Mouse (Mus musculus) limb, embryonic 13.5 days (tissue): ENCODE measurements around the gene Atg9b. TPM values are rescaled to one million over a fixed set of nuclear protein-coding genes. Genes with fewer than 3 reads are reported as not detected.
"Not testable (repeated sequence)": the region's sequence is repeated elsewhere in the genome, so short reads cannot be mapped to it uniquely, and the experiment has no call there.

ENCODE experiments used
- ATAC-seq: fragments of 200-750 bp; cut with Nextera tagmentation; 2 replicates; pipeline ENCODE4 v1.8.0; 2017; ENCODE audit warnings: low read depth, moderate number of reproducible peaks, moderate TSS enrichment; ENCODE audit not compliant: low FRiP score
- H3K27ac ChIP-seq: fragments of 300-500 bp; sonication (generic); 2 replicates; pipeline ENCODE4 v1.5.1; 2015; ENCODE audit warnings: inconsistent platforms, mild to moderate bottlenecking, moderate library complexity
- H3K27me3 ChIP-seq: fragments of 300-500 bp; sonication (generic); 2 replicates; pipeline ENCODE4 v1.6.1; 2015; ENCODE audit warnings: mild to moderate bottlenecking, inconsistent platforms
- H3K36me3 ChIP-seq: fragments of 300-500 bp; sonication (generic); 2 replicates; pipeline ENCODE4 v1.6.1; 2015; ENCODE audit warnings: inconsistent platforms, mild to moderate bottlenecking, moderate library complexity
- H3K4me1 ChIP-seq: fragments of 300-500 bp; sonication (generic); 2 replicates; pipeline ENCODE4 v1.6.1; 2015; ENCODE audit warnings: inconsistent platforms
- H3K4me2 ChIP-seq: fragments of 300-500 bp; sonication (generic); replicated peaks from 2 replicates; pipeline ENCODE4 v1.6.1; 2015; ENCODE audit warnings: inconsistent platforms, mild to moderate bottlenecking, moderate library complexity
- H3K4me3 ChIP-seq: fragments of 300-500 bp; sonication (generic); 2 replicates; pipeline ENCODE4 v1.5.1; 2015; ENCODE audit warnings: moderate library complexity, mild to moderate bottlenecking, inconsistent platforms
- H3K9ac ChIP-seq: fragments of 300-500 bp; sonication (generic); 2 replicates; pipeline ENCODE4 v1.6.1; 2015; ENCODE audit warnings: mild to moderate bottlenecking, inconsistent platforms
- H3K9me3 ChIP-seq: fragments of 300-500 bp; sonication (generic); 2 replicates; pipeline ENCODE4 v1.6.1; 2016; ENCODE audit warnings: inconsistent platforms
- WGBS: fragments of 180-500 bp; shearing (Covaris S2); methylation state at CpG from one replicate; pipeline ENCODE4 v1.1.7; 2015; 5-methylcytosine and 5-hydroxymethylcytosine counted together
- polyA plus RNA-seq: library from polyadenylated mRNA; unstranded; fragments of >200 nt; fragmentation: Nextera tagmentation; extraction: Ambion mirVana; gene quantifications from 2 replicates; pipeline ENCODE4 v1.2.1, GENCODE M21; 2015

The Atg9b gene
- polyA plus RNA-seq, 1 experiment from 2014 or later: 0.78 TPM

GRCm38 (mm10) chr5:24401969-24402368, 10.0 kb upstream of the Atg9b start:
- Histone ChIP-seq H3K9me3 (no peaks in the 10 kb centered on the region), H3K27ac (no peak overlapping the region), H3K36me3 (peaks cover 64% of the 10 kb centered on the region), H3K27me3 (no peaks in the 10 kb centered on the region), H3K4me1 (no peaks in the 10 kb centered on the region), H3K4me2 (no peak overlapping the region), H3K4me3 (no peak overlapping the region), H3K9ac (no peak overlapping the region)
- ATAC-seq: no peak
- 84% methylated on average over 9 of the region's 9 CpGs for WGBS

DNA sequence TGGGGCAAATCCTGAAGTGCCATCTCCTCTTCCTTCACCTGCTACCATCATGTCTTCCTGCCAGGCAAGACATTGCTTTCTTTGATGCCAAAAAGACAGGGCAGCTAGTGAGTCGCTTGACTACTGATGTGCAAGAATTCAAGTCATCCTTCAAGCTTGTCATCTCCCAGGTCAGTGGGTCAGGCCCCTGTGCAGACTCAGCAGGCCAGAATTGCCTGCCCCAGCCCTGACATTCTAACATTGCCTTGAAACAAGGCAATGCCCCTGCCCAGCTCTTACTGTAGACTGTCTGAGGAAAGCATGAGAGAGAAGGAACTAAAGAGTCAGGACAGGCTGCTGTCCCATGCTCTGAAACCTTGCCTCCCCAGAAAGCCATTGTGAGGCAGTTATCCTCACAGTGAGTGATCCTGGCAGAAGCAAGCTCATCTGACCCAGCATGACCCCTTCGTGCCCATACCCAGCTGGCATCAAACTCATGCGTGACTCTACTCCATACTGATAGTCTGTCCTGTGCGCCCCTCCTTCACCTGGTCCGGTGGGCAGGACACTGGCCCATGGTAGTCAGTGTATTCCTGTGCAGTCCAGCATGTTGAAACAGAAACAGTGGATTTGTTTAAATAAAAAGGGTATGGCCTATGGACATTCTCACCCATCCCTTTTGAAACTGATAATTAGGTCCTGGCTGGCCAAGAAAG, 9.1 kb upstream of the Atg9b start:
- H3K9me3 ChIP-seq: no peaks in the 10 kb centered on the region
- no peak overlapping the region for H3K27ac ChIP-seq
- H3K9ac ChIP-seq: no peak overlapping the region
- peaks cover 59% of the 10 kb centered on the region for H3K36me3 ChIP-seq
- no peak for ATAC-seq
- H3K4me3 ChIP-seq: no peak overlapping the region
- no peaks in the 10 kb centered on the region for H3K27me3 ChIP-seq
- no peak overlapping the region for H3K4me2 ChIP-seq
- 92% methylated on average over 5 of the region's 5 CpGs for WGBS
- H3K4me1 ChIP-seq: no peaks in the 10 kb centered on the region

DNA sequence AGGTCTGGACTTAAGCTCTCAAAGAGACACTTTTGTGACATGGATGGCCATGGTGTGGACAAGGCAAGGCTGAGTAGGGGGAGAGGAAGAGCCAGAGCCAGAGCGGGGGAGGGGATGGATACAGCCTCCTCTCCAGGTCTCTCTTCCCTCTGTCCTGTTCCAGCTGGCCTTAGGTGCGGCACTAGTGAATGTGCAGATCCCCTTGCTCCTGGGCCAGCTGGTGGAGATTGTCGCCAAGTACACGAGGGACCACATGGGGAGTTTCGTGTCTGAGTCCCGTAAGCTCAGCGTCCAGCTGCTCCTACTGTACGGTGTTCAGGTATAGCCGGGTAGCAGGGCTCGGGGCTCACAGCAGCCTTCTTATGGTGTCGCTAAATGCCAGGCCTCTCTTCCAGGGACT, 8.4 kb upstream of the Atg9b start:
- H3K36me3 ChIP-seq: peaks cover 52% of the 10 kb centered on the region
- no peak overlapping the region for H3K4me3 ChIP-seq
- 0 out of 2 replicates have a peak, but pooled peaks cover under 1% of the 10 kb centered on the region for H3K4me1 ChIP-seq
- no peak overlapping the region for H3K9ac ChIP-seq
- no peak overlapping the region for H3K27ac ChIP-seq
- no peak overlapping the region for H3K4me2 ChIP-seq
- WGBS: 81% methylated on average over 11 of the region's 11 CpGs
- ATAC-seq: no peak
- no peaks in the 10 kb centered on the region for H3K9me3 ChIP-seq
- H3K27me3 ChIP-seq: no peaks in the 10 kb centered on the region

- no peak overlapping the region for H3K9ac ChIP-seq
- 82% methylated on average over 10 of the region's 10 CpGs for WGBS
- H3K9me3 ChIP-seq: no peaks in the 10 kb centered on the region
- H3K27me3 ChIP-seq: no peaks in the 10 kb centered on the region
- H3K4me2 ChIP-seq: no peak overlapping the region
- ATAC-seq: no peak
- no peak overlapping the region for H3K27ac ChIP-seq
- no peak overlapping the region for H3K4me3 ChIP-seq
- H3K36me3 ChIP-seq: peaks cover 50% of the 10 kb centered on the region
- peaks cover 8% of the 10 kb centered on the region; the same call in 1 of the 2 replicates for H3K4me1 ChIP-seq
Observed at GRCm38 (mm10) chr5:24399686-24400085, 7.7 kb upstream of the Atg9b start.

DNA sequence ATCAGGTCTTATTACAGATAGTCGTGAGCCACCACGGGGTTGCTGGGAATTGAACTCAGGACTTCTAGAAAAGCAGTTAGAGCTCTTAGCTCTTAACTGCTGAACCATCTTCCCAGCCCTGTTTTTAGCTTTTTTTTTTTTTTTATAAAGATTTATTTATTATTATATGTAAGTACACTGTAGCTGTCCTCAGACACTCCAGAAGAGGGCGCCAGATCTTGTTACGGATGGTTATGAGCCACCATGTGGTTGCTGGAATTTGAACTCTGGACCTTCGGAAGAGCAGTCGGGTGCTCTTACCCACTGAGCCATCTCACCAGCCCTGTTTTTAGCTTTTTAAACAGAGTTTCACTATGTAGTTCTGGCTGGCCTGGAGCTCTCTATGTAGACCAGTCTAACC, 4.3 kb upstream of the Atg9b start:
- not testable (repeated sequence) for H3K4me2 ChIP-seq, ATAC-seq, H3K9ac ChIP-seq, H3K4me1 ChIP-seq, H3K27ac ChIP-seq, H3K27me3 ChIP-seq, H3K4me3 ChIP-seq, H3K9me3 ChIP-seq
- peaks cover 20% of the 10 kb centered on the region for H3K36me3 ChIP-seq
- 89% methylated on average over 6 of the region's 6 CpGs for WGBS

DNA sequence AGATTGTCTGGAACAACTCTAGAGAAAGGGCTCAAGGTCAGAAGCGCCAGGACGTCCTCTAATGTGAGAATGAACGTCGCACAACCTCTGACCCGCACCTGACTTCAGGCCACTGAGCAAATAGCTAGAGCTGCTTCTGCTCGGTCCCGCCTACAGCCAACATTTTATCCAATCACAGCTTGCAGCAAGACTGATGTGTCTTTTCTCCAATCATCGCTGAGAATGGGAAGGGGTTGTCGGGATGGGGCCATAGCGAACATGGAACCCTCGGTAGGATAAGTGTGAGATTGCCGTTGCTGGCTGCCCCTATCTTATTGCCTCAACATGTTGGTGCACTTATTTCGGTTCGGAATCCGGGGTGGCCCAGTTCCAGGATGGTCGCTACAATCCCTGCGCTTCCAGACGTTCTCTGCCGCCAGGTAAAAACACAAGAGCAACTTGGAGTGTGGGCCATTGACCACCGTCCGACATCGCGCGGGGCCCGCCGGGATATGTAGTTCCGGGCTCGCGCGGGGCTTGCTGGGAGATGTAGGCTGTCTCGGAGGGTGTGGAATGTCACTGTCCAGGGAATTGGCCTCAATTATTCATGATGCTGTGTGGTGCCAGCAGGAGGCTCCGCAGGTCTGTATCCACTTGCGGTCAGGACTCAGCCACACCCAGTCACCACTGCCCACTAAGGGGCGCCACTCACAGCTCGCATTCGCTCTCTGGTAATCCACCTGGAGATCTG, 2.4 kb upstream of the Atg9b start:
- H3K9ac ChIP-seq: peak overlapping the region; percentile 59
- 1% methylated on average over 36 of the region's 36 CpGs for WGBS
- H3K9me3 ChIP-seq: no peaks in the 10 kb centered on the region
- ATAC-seq: peak; percentile 98
- peaks cover 4% of the 10 kb centered on the region; the same call in 1 of the 2 replicates for H3K27me3 ChIP-seq
- H3K4me3 ChIP-seq: peak overlapping the region; percentile 57
- H3K4me1 ChIP-seq: peaks cover 8% of the 10 kb centered on the region
- H3K36me3 ChIP-seq: peaks cover 4% of the 10 kb centered on the region
- H3K27ac ChIP-seq: peak overlapping the region; percentile 7; the same call in 1 of the 2 replicates
- peak overlapping the region; percentile 60 for H3K4me2 ChIP-seq

DNA sequence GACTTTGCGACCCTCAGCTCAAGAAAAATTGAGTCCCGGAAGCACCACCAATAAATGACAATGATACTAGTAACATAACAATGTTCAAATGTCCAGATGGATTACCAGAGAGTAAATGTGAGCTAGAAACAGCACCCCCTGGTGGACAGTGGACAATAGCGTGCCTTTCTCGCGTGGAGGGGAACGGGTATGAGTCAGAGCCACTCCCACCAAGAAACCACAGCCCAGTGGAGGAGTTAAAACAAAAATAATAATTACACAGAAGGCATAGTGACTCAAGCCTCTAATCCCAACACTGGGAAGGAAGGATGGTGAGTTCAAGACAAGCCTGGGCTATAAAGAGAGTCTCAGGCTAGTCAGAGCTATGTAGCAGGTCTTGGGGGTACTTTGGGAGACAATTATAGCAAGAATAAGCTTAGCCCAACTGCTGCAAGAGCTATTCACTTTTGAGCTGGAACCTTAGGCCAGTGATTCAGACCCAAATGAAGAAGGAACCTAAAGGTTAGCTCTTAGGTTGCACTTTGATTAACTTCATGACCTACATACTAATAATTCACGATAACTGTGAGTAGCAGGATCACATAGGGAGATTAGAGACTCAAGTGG, 1.6 kb upstream of the Atg9b start, which contains the start of gene Abcb8:
Abcb8 (plus strand) TSS at position 272 of the 606 bp plus-strand sequence.
- Histone ChIP-seq H3K4me3 (peak within 1 kb of the TSS; percentile 57), H3K9ac (peak within 1 kb of the TSS; percentile 59), H3K36me3 (peaks cover 4% of the 10 kb centered on the region), H3K4me1 (peaks cover 10% of the 10 kb centered on the region), H3K27ac (peak within 1 kb of the TSS; percentile 7; the same call in 1 of the 2 replicates), H3K27me3 (peaks cover 7% of the 10 kb centered on the region; the same call in 1 of the 2 replicates), H3K9me3 (no peaks in the 10 kb centered on the region), H3K4me2 (peak within 1 kb of the TSS; percentile 60)
- 24% methylated on average over 7 of the region's 7 CpGs for WGBS
- ATAC-seq: no peak

DNA sequence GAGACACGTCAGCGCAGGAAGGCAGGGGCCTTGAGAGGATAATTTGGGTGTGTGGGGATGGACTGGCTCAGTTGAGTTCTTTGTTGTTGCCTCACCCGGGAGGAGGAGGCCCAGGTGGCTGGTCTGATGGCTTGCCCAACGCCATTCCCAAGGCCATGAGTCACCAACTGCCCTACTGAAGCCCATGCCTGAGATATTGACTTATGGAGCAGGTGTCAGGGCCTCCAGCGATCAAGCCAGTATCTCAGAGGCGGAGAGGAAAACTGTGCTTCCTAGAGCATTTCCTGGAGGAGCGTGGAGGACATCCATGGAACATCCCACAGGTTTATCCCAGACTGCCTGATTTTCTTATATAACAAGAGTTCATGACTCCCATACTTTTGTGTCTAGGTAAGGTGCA, 781 bp upstream of the Atg9b start:
- ATAC-seq: no peak
- Histone ChIP-seq H3K27ac (no peak overlapping the region), H3K4me1 (peaks cover 17% of the 10 kb centered on the region), H3K9ac (no peak overlapping the region), H3K36me3 (peaks cover 4% of the 10 kb centered on the region), H3K4me2 (no peak overlapping the region), H3K9me3 (no peaks in the 10 kb centered on the region), H3K4me3 (no peak overlapping the region), H3K27me3 (peaks cover 15% of the 10 kb centered on the region; the same call in 1 of the 2 replicates)
- 80% methylated on average over 7 of the region's 7 CpGs for WGBS

- H3K9ac ChIP-seq: no peak overlapping the region
- no peak for ATAC-seq
- WGBS: 66% methylated on average over 4 of the region's 4 CpGs
- H3K9me3 ChIP-seq: no peaks in the 10 kb centered on the region
- H3K4me3 ChIP-seq: no peak overlapping the region
- H3K27ac ChIP-seq: no peak overlapping the region
- H3K27me3 ChIP-seq: peaks cover 35% of the 10 kb centered on the region
- H3K4me2 ChIP-seq: no peak overlapping the region
- H3K36me3 ChIP-seq: no peaks in the 10 kb centered on the region
- H3K4me1 ChIP-seq: peaks cover 19% of the 10 kb centered on the region
Observed at GRCm38 (mm10) chr5:24389658-24390020, 2.3 kb downstream of the Atg9b start.

DNA sequence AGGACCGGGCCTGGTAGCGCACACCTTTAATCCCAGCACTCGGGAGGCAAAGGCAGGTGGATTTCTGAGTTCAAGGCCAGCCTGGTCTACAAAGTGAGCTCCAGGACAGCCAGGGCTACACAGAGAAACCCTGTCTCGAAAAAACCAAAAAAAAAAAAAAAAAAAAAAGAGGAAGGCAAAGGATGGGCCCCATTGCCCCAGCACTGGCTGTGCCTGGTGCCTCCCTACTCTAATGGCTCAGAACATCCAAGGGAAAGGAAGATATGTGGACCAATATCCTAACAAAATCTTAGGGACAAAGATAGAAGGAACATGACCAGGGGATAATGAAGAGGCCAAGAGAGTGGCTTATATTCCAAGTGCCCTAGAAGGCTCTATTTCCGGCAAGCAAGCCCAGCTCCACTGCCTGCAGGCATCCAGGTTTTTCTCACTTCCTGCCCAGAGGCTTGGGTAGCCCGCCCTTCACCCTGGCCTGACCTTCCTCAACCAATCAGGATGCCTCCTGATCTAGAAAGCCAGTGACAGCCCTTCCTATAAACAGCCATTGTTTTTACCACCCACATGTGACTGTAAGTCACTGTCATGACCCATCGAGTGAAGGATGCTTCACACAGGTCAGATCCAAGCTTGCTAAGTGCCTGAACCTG, 2.8 kb downstream of the Atg9b start:
- Histone ChIP-seq H3K36me3 (no peaks in the 10 kb centered on the region), H3K4me1 (peaks cover 19% of the 10 kb centered on the region), H3K4me2 (no peak overlapping the region), H3K27ac (no peak overlapping the region), H3K9me3 (no peaks in the 10 kb centered on the region), H3K4me3 (no peak overlapping the region), H3K27me3 (peaks cover 38% of the 10 kb centered on the region), H3K9ac (no peak overlapping the region)
- 52% methylated on average over 6 of the region's 7 CpGs for WGBS
- no peak for ATAC-seq

DNA sequence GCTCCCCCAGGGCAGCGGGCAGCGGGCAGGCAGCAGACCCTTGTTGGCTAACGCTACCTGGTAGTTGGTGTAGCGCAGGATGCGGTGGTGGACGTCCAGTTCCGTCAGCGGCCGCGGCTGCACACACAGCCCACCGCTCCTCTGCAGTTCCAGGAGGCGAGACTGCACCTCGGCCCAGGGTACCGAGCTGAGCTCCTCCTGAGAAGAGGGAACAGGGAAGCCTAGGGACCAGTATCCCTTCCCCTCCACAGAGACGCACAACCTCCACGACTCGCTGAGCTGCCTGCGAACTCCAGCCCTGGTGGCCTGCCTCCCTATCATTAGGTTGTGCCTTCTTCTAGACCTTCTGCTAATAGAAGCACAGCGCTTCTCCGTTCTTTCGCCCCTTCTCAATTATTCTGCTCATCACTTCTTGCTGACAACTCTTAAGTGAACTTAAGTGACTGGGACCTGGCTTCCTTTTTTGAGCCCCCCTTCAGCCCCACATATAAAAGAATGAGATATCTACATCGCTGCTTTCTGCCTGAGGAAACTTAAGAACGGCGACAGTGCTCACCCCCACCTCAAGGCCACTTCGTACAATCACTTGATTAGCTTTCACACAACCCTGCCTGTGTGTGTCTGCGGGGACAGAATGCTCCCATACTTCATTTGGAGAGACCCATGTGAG, 3.6 kb downstream of the Atg9b start:
- Histone ChIP-seq H3K4me1 (peaks cover 25% of the 10 kb centered on the region), H3K9me3 (no peaks in the 10 kb centered on the region), H3K27me3 (peaks cover 38% of the 10 kb centered on the region), H3K27ac (peak overlapping the region; percentile 10; the same call in 1 of the 2 replicates), H3K9ac (peak overlapping the region; percentile 73), H3K4me3 (peak overlapping the region; percentile 54), H3K4me2 (peak overlapping the region; percentile 98), H3K36me3 (no peaks in the 10 kb centered on the region)
- 25% methylated on average over 26 of the region's 26 CpGs for WGBS
- no peak for ATAC-seq
